Mouse (Mus musculus) testis, adult 2 months (tissue): Measurements from ENCODE around the gene Vwa3b. TPM values are rescaled to one million over a fixed set of nuclear protein-coding genes. Genes with fewer than 3 reads are reported as not detected.

ENCODE experiments used
- H3K27ac ChIP-seq: fragments of 200-500 bp; 2 replicates; pipeline ENCODE4 v1.5.1; 2012; ENCODE audit warnings: low read depth, low read length; ENCODE audit not compliant: control insufficient read depth, insufficient read depth
- H3K27me3 ChIP-seq: fragments of 200-500 bp; 2 replicates; pipeline ENCODE4 v1.6.1; 2012; ENCODE audit warnings: mild to moderate bottlenecking, low read length, moderate library complexity; ENCODE audit not compliant: control insufficient read depth, insufficient read depth
- H3K36me3 ChIP-seq: fragments of 200-500 bp; 2 replicates; pipeline ENCODE4 v1.6.1; 2012; ENCODE audit warnings: mild to moderate bottlenecking, low read length; ENCODE audit not compliant: control insufficient read depth, insufficient read depth
- H3K4me1 ChIP-seq: fragments of 200-500 bp; 2 replicates; pipeline ENCODE4 v1.6.1; 2012; ENCODE audit warnings: low read length; ENCODE audit not compliant: control insufficient read depth, insufficient read depth
- H3K4me3 ChIP-seq: fragments of 200-500 bp; 2 replicates; pipeline ENCODE4 v1.5.1; 2012; ENCODE audit warnings: low read depth, mild to moderate bottlenecking, low read length, moderate library complexity, mixed read lengths; ENCODE audit not compliant: control insufficient read depth
- CTCF ChIP-seq: fragments of 200-500 bp; IDR thresholded peaks from 2 replicates; pipeline ENCODE4 v1.5.1; 2012; ENCODE audit warnings: low read depth, mild to moderate bottlenecking, inconsistent platforms, low read length, moderate library complexity; ENCODE audit not compliant: control insufficient read depth, insufficient read depth, insufficient replicate concordance
- POLR2A ChIP-seq: fragments of 200-500 bp; IDR thresholded peaks from 2 replicates; pipeline ENCODE4 v1.6.1; 2012; ENCODE audit warnings: low read depth, mild to moderate bottlenecking, inconsistent platforms, low read length, moderate library complexity; ENCODE audit not compliant: control insufficient read depth
- polyA plus RNA-seq: library from polyadenylated mRNA; depleted of rRNA; stranded (reverse); fragments of >200 nt; gene quantifications from 2 replicates; pipeline ENCODE4 v1.2.3, GENCODE M21; 2012; rRNA removed

Vwa3b gene
- polyA plus RNA-seq, 1 experiment = 219 TPM

DNA sequence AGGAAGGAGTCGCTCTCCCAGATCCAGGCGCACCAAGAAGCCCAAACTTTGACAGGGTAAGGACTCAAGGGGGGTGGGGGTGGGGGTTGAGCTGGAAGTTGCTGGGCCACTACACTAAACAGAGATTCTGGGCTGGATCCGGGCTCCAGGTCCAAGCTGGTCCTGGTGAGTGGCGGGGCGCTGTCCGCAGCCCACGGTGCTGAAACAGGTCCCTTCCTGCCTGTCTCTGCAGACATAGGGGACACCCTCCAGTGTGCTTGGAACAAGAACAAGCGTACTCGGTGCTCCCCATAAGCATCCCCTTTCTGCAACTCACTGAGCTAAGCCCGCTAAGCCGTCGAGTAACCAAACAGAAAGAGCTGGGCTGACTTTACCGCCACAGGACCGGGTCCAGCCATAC is 192.0 kb downstream of the Vwa3b start:
- Histone ChIP-seq H3K36me3 (no peaks in the 10 kb centered on the region), H3K27ac (no peak overlapping the region), H3K4me1 (peaks cover 3% of the 10 kb centered on the region; the same call in 1 of the 2 replicates), H3K4me3 (peak overlapping the region; percentile 7; the same call in 1 of the 2 replicates), H3K27me3 (no peaks in the 10 kb centered on the region)
- TF ChIP-seq CTCF = no peak
- no peak for TF ChIP-seq POLR2A

DNA sequence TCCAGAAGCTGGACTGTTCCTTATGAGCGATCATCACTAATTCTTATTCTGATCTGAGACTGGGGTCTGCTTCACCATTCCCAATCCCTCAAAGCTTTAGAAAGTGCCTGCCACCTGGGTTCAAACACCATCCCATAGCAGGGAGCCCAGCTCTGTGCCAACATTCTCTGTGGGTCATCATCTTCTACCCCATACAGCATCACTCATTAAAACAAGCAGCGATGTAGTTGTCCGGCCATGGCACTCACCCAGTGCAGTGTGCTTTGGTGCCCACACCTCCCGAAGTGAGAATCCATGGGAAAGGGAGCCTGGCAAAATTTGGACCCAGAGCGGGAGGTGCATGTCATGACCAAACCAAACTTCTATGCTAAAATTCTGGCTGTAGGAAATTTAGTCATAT is 193.2 kb downstream of the Vwa3b start:
- H3K27ac ChIP-seq = no peak overlapping the region
- no peaks in the 10 kb centered on the region for H3K36me3 ChIP-seq
- peaks cover 3% of the 10 kb centered on the region; the same call in 1 of the 2 replicates for H3K4me1 ChIP-seq
- H3K4me3 ChIP-seq = peak overlapping the region; percentile 25
- TF ChIP-seq POLR2A (no peak), CTCF (no peak)
- H3K27me3 ChIP-seq = no peaks in the 10 kb centered on the region

DNA sequence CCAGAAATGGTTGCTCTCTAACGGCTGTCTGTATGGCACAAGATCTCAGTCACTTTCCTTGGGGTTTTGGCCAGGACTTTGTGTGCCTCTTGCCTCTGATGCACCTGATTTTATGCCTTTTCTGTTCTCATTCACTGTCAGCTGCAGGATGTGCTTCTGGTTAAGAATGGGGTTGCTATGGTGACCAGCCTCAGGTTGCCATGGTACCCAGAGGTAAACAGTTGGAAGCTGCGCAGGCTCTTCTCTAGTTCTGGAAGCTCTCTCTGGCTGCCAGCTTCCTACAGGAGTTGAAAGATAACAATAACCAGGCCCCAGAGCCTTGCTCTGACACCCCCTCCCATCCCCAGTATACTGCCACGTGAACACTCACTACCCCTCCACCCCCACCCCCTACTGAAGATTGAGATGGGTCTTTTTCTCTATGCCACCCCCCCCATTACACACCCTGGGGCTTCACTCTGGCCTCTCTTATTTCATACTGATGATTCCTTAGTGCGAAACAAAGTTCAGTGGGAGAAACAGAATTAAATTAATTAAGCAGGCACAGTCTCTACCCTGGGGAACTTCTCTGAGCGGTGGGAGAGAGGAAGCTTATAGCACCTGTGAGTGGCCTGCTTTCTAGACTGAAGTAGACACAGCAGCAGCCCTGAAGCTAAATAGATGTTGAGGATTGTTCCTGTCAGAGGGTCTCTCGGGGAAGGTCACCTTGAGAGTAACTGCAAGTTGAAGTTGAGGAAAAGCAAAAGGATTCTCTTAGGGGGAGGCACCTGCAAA is 193.9 kb downstream of the Vwa3b start:
- peak overlapping the region; percentile 39; the same call in 1 of the 2 replicates for H3K4me3 ChIP-seq
- TF ChIP-seq CTCF (no peak), POLR2A (no peak)
- no peak overlapping the region for H3K27ac ChIP-seq
- peaks cover 3% of the 10 kb centered on the region; the same call in 1 of the 2 replicates for H3K4me1 ChIP-seq
- H3K36me3 ChIP-seq = no peaks in the 10 kb centered on the region
- H3K27me3 ChIP-seq = no peaks in the 10 kb centered on the region

DNA sequence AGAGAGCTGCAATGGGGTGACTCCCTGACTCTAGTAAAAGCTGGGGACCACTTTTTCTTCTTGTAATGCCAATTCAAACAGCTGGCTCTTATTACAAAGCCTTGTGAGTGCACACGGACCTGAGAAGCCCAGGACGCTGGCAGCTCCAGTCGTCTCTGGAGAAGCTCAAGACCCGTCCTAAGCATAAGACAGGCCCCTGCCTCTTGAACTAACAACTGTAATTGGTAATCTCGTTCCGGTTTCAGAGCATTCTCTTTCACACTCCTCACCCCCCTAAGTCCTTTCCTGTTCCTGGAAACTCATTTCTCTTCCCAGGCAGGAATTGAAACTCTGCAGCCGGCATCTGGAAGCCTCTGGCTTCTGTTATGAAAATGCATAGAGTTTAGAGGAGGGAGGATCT is 195.6 kb downstream of the Vwa3b start:
- Histone ChIP-seq H3K27me3 (no peaks in the 10 kb centered on the region), H3K27ac (no peak overlapping the region), H3K4me1 (peaks cover 3% of the 10 kb centered on the region; the same call in 1 of the 2 replicates), H3K4me3 (no peak overlapping the region), H3K36me3 (no peaks in the 10 kb centered on the region)
- no peak for TF ChIP-seq CTCF
- no peak for TF ChIP-seq POLR2A

DNA sequence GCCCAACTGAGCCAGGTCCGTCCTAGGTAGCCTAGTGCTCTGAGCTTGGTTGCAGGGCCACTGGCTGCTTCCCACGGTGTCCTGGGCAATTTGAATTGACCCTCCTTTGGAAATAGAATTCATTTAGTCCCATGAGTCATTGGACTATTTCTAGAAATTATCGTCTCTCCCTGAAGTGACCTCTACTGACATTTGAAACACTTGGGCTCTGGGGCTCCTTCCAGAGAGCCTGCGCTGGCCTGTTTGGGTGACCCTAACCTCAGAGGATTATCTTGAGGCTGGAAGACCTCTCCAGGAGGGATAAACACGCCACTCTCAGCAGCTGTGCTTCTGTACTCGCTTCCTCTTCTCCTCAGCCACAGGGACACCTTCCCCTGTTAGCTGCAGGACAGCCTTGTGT is 204.0 kb downstream of the Vwa3b start:
- Histone ChIP-seq H3K4me1 (peaks cover 6% of the 10 kb centered on the region), H3K27me3 (no peaks in the 10 kb centered on the region), H3K4me3 (no peak overlapping the region), H3K27ac (no peak overlapping the region), H3K36me3 (no peaks in the 10 kb centered on the region)
- TF ChIP-seq POLR2A (no peak), CTCF (no peak)

DNA sequence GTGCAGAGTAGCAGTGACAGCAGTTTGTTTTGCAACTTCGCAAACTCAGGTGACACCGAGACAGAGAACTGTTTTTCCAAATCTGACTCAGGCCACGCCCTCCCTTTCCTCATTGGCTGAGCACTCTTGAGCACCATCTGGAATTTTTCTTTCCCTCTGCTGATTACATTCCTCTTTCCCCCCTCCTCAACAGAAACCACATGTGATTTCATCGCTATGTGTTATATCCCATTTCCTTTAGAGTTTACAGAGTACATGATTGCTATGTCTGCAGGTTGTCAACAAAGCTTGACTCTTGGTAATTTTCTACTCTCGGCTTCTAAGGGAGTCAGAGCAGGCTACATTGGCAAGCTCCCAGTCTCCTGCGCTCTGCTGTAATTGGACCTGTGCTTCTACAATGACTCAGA is 204.9 kb downstream of the Vwa3b start:
- H3K4me1 ChIP-seq = peaks cover 6% of the 10 kb centered on the region
- no peak overlapping the region for H3K27ac ChIP-seq
- H3K27me3 ChIP-seq = no peaks in the 10 kb centered on the region
- no peaks in the 10 kb centered on the region for H3K36me3 ChIP-seq
- TF ChIP-seq CTCF (no peak), POLR2A (no peak)
- no peak overlapping the region for H3K4me3 ChIP-seq

Other genes with a start within 250 kb of the Vwa3b start
- 16.9 and 18.8 TPM in 2 replicates for gene Tmem131, start 82.9 kb upstream of the Vwa3b start, polyA plus RNA-seq
- gene Cnga3, start 187.8 kb downstream of the Vwa3b start, polyA plus RNA-seq = 0.62 and 1.6 TPM in 2 replicates